Mouse (Mus musculus) MEL (cell line): ENCODE data around the gene Slc6a21. TPM values are rescaled to one million over a fixed set of nuclear protein-coding genes. Genes with fewer than 3 reads are reported as not detected.
"Not testable (repeated sequence)": the region's sequence is repeated elsewhere in the genome, so short reads cannot be mapped to it uniquely, and the experiment has no call there.

Source experiments
- DNase-seq: peaks from one replicate; pipeline ENCODE4 v3.0.0; 2011; ENCODE audit warnings: low read depth, low spot score
- H3K27ac ChIP-seq: 2 replicates; pipeline ENCODE4 v1.5.1; 2012; ENCODE audit warnings: low read depth, mild to moderate bottlenecking, control low read depth, low read length, moderate library complexity; ENCODE audit not compliant: control insufficient read depth
- H3K27me3 ChIP-seq, 2 experiments: fragments of 150-350 bp in 1 of 2; sonication (generic) in 1 of 2; 2 replicates each; pipeline ENCODE4 v1.6.1; 2012; ENCODE audit warnings: low read length in 2 of 2, mild to moderate bottlenecking in 2 of 2, improper control_type of control experiment in 1 of 2, moderate library complexity in 1 of 2; ENCODE audit not compliant: insufficient read depth in 2 of 2, control insufficient read depth in 1 of 2
- H3K36me3 ChIP-seq, 2 experiments: 2 replicates each; pipeline ENCODE4 v1.6.1; 2012 to 2014; ENCODE audit warnings: low read length in 2 of 2, improper control_type of control experiment in 1 of 2, inconsistent platforms in 1 of 2, mild to moderate bottlenecking in 1 of 2; ENCODE audit not compliant: insufficient read depth in 2 of 2, control insufficient read depth in 1 of 2
- H3K4me1 ChIP-seq, 2 experiments: fragments of 150-350 bp in 1 of 2; sonication (generic) in 1 of 2; 2 replicates each; pipeline ENCODE4 v1.6.1; 2012; ENCODE audit warnings: low read length in 2 of 2, improper control_type of control experiment in 1 of 2, mild to moderate bottlenecking in 1 of 2; ENCODE audit not compliant: insufficient read depth in 2 of 2, control insufficient read depth in 1 of 2
- H3K4me3 ChIP-seq, 2 experiments: fragments of 150-350 bp in 1 of 2; sonication (generic) in 1 of 2; 2 replicates each; pipeline ENCODE4 v1.5.1; 2012; ENCODE audit warnings: low read depth in 2 of 2, low read length in 2 of 2, mild to moderate bottlenecking in 2 of 2, moderate library complexity in 2 of 2, control low read depth in 1 of 2, improper control_type of control experiment in 1 of 2; ENCODE audit not compliant: control insufficient read depth in 1 of 2, insufficient read depth in 1 of 2
- H3K79me2 ChIP-seq: 2 replicates; pipeline ENCODE4 v1.6.1; 2012; ENCODE audit warnings: mild to moderate bottlenecking, low read length, moderate library complexity; ENCODE audit not compliant: control insufficient read depth, poor library complexity, insufficient read depth
- H3K9ac ChIP-seq: 2 replicates; pipeline ENCODE4 v1.6.1; 2012; ENCODE audit warnings: low read depth, mild to moderate bottlenecking, control low read depth, low read length, moderate library complexity; ENCODE audit not compliant: control insufficient read depth, poor library complexity, severe bottlenecking
- H3K9me3 ChIP-seq: fragments of 150-350 bp; sonication (generic); replicated peaks from 2 replicates; pipeline ENCODE4 v1.6.1; 2012; ENCODE audit warnings: mild to moderate bottlenecking, low read length, improper control_type of control experiment, moderate library complexity; ENCODE audit not compliant: insufficient read depth
- CHD2 ChIP-seq: IDR thresholded peaks from 2 replicates; pipeline ENCODE4 v1.6.1; 2011; ENCODE audit warnings: low read length, improper control_type of control experiment
- ETS1 ChIP-seq: IDR thresholded peaks from 2 replicates; pipeline ENCODE4 v1.6.1; 2012; ENCODE audit warnings: low read depth, mild to moderate bottlenecking, inconsistent platforms, low read length, improper control_type of control experiment, moderate library complexity
- GABPA ChIP-seq: IDR thresholded peaks from 2 replicates; pipeline ENCODE4 v1.6.1; 2012; ENCODE audit warnings: low read depth, mild to moderate bottlenecking, inconsistent platforms, low read length, improper control_type of control experiment, moderate library complexity
- GATA1 ChIP-seq: IDR thresholded peaks from 2 replicates; pipeline ENCODE4 v1.6.1; 2011; ENCODE audit warnings: low read depth, low read length, improper control_type of control experiment
- HCFC1 ChIP-seq: IDR thresholded peaks from 2 replicates; pipeline ENCODE4 v1.6.1; 2012; ENCODE audit warnings: low read depth, mild to moderate bottlenecking, inconsistent platforms, low read length, improper control_type of control experiment, moderate library complexity
- MXI1 ChIP-seq: IDR thresholded peaks from 2 replicates; pipeline ENCODE4 v1.6.1; 2011; ENCODE audit warnings: mild to moderate bottlenecking, low read depth, low read length, improper control_type of control experiment
- NELFE ChIP-seq: IDR thresholded peaks from 2 replicates; pipeline ENCODE4 v1.6.1; 2011; ENCODE audit warnings: low read depth, low read length, improper control_type of control experiment
- POLR2A ChIP-seq, 2 experiments: IDR thresholded peaks; 2 replicates each; pipeline ENCODE4 v1.6.1; 2011 to 2012; ENCODE audit warnings: low read length in 2 of 2, mild to moderate bottlenecking in 2 of 2, control low read depth in 1 of 2, improper control_type of control experiment in 1 of 2, low read depth in 1 of 2, moderate library complexity in 1 of 2; ENCODE audit not compliant: control insufficient read depth in 1 of 2, insufficient read depth in 1 of 2, poor library complexity in 1 of 2
- POLR2AphosphoS2 ChIP-seq: IDR thresholded peaks from 2 replicates; pipeline ENCODE4 v1.6.1; 2011; ENCODE audit warnings: low read length, improper control_type of control experiment
- RAD21 ChIP-seq: IDR thresholded peaks from 2 replicates; pipeline ENCODE4 v1.6.1; 2011; ENCODE audit warnings: mild to moderate bottlenecking, low read depth, low read length, improper control_type of control experiment
- SMC3 ChIP-seq: IDR thresholded peaks from 2 replicates; pipeline ENCODE4 v1.6.1; 2011; ENCODE audit warnings: low read depth, low read length, improper control_type of control experiment
- TAL1 ChIP-seq: IDR thresholded peaks from 2 replicates; pipeline ENCODE4 v1.6.1; 2012; ENCODE audit warnings: mild to moderate bottlenecking, inconsistent platforms, low read length, moderate library complexity, mixed read lengths
- TCF12 ChIP-seq: IDR thresholded peaks from 2 replicates; pipeline ENCODE4 v1.6.1; 2014; ENCODE audit warnings: low read depth, mild to moderate bottlenecking, inconsistent platforms, low read length, improper control_type of control experiment, moderate library complexity
- UBTF ChIP-seq: IDR thresholded peaks from 2 replicates; pipeline ENCODE4 v1.6.1; 2012; ENCODE audit warnings: low read depth, mild to moderate bottlenecking, inconsistent platforms, low read length, improper control_type of control experiment, moderate library complexity, borderline replicate concordance; ENCODE audit not compliant: insufficient read depth
- ZC3H11A ChIP-seq: IDR thresholded peaks from 2 replicates; pipeline ENCODE4 v1.6.1; 2012; ENCODE audit warnings: low read depth, mild to moderate bottlenecking, inconsistent platforms, low read length, improper control_type of control experiment
- ZKSCAN1 ChIP-seq: IDR thresholded peaks from 2 replicates; pipeline ENCODE4 v1.6.1; 2012; ENCODE audit warnings: low read depth, mild to moderate bottlenecking, inconsistent platforms, low read length, improper control_type of control experiment, moderate library complexity
- ZNF384 ChIP-seq: IDR thresholded peaks from 2 replicates; pipeline ENCODE4 v1.6.1; 2012; ENCODE audit warnings: low read depth, mild to moderate bottlenecking, inconsistent platforms, low read length, improper control_type of control experiment
- polyA plus RNA-seq, 2 experiments: library from polyadenylated mRNA; stranded (reverse) in 1 of 2; unstranded in 1 of 2; fragments of >175 nt in 1 of 2; fragments of >200 nt in 1 of 2; gene quantifications; 2 replicates each; pipeline versions ENCODE4 v1.2.1 to v1.2.4; 2012; ENCODE audit warnings: low replicate concordance in 2 of 2, low read depth in 1 of 2; ENCODE audit not compliant: insufficient read length in 2 of 2, insufficient read depth in 1 of 2, missing spikeins in 1 of 2
- total RNA-seq: library from RNA; depleted of rRNA; stranded (reverse); fragments of 300-350 nt; gene quantifications from 2 replicates; pipeline ENCODE4 v1.2.3, GENCODE M21; 2012

Gene Slc6a21
- total and polyA plus RNA-seq, 3 experiments = not detected

DNA sequence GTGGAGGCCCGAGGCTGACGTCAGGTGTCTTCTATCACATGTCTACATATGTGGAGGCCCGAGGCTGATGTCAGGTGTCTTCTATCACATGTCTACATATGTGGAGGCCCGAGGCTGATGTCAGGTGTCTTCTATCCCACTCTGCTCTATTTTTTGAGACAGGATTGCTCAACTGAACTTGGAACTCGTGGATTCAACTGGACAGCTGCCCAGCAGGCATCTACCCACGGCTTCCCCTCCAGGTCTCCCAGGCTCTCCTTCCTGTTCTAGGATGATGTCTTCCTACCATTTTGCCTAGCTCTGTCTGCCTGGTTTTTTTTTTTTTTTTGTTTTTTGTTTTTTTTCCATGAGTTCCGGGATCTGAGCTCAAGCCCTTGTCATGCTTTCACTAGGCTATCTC, 21.5 kb upstream of the Slc6a21 start:
- DNase-seq, H3K9ac ChIP-seq: not testable (repeated sequence)
- H3K27me3 ChIP-seq = peaks cover 12 to 25% of the 10 kb centered on the region in 2 experiments

DNA sequence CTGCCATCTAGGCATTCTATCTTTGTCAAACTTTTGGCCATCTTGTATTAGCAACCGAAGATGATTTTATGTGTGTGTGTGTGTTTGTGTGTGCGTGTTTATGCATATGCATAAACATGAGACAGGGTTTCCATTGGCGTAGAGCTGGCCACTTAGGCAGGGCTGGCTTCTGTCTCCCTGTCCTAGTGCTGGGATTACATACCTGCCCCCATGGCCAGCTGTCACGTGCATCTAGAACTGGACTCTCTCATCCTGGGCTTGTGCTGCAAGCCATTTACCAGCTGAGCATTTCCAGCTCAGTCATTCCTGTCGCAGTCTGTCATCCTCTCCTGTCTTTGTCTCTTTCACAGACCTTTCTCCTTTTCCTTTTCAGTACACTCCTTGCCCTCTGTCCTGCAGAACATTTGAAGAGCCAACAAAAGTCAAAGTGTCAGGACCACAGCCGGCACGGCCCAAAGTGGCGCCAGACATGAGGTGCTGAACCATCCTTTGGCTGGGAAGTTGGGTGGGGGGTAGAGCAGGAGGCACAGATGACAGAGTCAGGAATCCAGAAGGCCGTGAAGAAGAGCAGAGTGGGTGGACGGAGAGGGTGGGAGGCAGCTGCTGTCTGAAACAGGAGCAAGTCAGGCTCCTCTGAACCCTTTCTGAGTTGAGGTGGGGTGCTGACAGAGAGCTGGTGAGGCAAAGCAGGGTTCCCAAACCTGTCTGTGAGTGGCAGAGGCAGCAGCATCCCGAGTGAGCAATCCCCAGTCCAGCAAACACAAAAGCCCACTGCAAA, 20.1 kb upstream of the Slc6a21 start:
- Histone ChIP-seq H3K4me3 (no peak overlapping the region), H3K27me3 (peaks cover 12 to 22% of the 10 kb centered on the region in 2 experiments), H3K4me1 (no peaks in the 10 kb centered on the region), H3K9me3 (no peaks in the 10 kb centered on the region), H3K36me3 (no peaks in the 10 kb centered on the region), H3K9ac (no peak overlapping the region), H3K27ac (no peak overlapping the region), H3K79me2 (no peaks in the 10 kb centered on the region)
- DNase-seq = no peak
- TF ChIP-seq ZNF384 = no peak
- no peak for TF ChIP-seq MXI1
- no peak for TF ChIP-seq CHD2
- no peak for TF ChIP-seq ZKSCAN1
- no peak for TF ChIP-seq HCFC1
- TF ChIP-seq POLR2AphosphoS2 = no peak
- no peak for TF ChIP-seq ETS1
- TF ChIP-seq UBTF = no peak
- no peak for TF ChIP-seq TAL1
- TF ChIP-seq ZC3H11A = no peak
- TF ChIP-seq POLR2A (IDR thresholded peaks at IDR 0.05; ENCODE audit: control insufficient read depth in 1 of 2, insufficient read depth in 1 of 2, low read depth in 1 of 2, low read length in 2 of 2, poor library complexity in 1 of 2) = no peak
- TF ChIP-seq RAD21 = no peak
- TF ChIP-seq GABPA = no peak
- no peak for TF ChIP-seq TCF12
- TF ChIP-seq SMC3 = no peak
- no peak for TF ChIP-seq GATA1
- no peak for TF ChIP-seq NELFE

More for the DNA sequence above, 21.5 kb upstream of the Slc6a21 start:
- not testable (repeated sequence) for H3K4me1 ChIP-seq, H3K9me3 ChIP-seq, H3K27ac ChIP-seq, H3K4me3 ChIP-seq, H3K36me3 ChIP-seq, H3K79me2 ChIP-seq
